Comparison of ENCODE assay signal across 10 mouse cellular contexts in the genomic region with DNA sequence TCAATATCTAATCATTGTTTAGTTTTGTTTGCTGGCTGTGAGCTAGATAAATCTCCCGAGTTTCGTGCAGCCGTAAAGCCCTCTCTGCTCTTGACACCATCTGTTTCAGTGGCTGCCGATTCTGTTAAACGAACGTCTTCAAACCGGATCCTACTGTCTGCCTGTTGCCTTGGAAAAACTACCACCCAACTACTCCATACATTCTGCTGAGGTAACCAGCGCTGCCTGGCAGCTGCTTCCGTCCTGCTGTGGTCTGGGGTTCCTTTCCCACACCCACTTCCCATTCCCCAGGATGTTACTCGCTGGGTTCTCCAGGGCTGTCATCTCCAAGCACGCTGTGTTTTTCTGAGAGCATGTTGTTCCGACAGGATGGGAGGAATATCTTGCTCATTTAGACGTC.
A peak's percentile ranks its signal among the peaks of the same experiment; 100 is the strongest.
DNase-seq lines count a peak whose midpoint lies in the region; ATAC-seq and TF ChIP-seq lines count a peak whose summit lies in the region.
"Had no signal": no experiment of that assay in that cellular context is flagged by ENCODE, and none has a peak within 500 bp of the region (broad histone marks: within the 10 kb centered on the region; RNA-seq: fewer than 3 reads in every experiment).

No protein-coding gene starts in this region.

- H3K4me3 ChIP-seq in hindbrain, embryonic 15.5 days, result no peak overlapping the region
- H3K4me3 ChIP-seq in hindbrain, embryonic 12.5 days, result no peak overlapping the region
- H3K4me3 ChIP-seq in lung, postnatal 0 days (ENCODE audit: low read depth, low read length), result no peak overlapping the region
- H3K4me3 ChIP-seq: limb, embryonic 12.5 days had no signal

- 63% methylated on average over 13 of the region's 13 CpGs for WGBS in hindbrain, embryonic 15.5 days
- 79% methylated on average over 13 of the region's 13 CpGs for WGBS in hindbrain, embryonic 12.5 days
- 30% methylated on average over 13 of the region's 13 CpGs for WGBS in lung, postnatal 0 days

- intact Hi-C loops in heart, postnatal 14 days (cut with DNase I), result no loop called here

- TF ChIP-seq CTCF in lung, postnatal 0 days (IDR thresholded peaks at IDR 0.05), result no peak

- H3K27ac ChIP-seq in hindbrain, embryonic 15.5 days (replicated peaks), result no peak overlapping the region
- no peak overlapping the region; the same call in 1 of the 2 replicates for H3K27ac ChIP-seq in hindbrain, embryonic 12.5 days
- no peak overlapping the region for H3K27ac ChIP-seq in lung, postnatal 0 days (ENCODE audit: low read length)
- H3K27ac ChIP-seq: limb, embryonic 12.5 days had no signal

- H3K4me1 ChIP-seq in hindbrain, embryonic 15.5 days (replicated peaks), result no peaks in the 10 kb centered on the region; the same call in 1 of the 2 replicates
- no peaks in the 10 kb centered on the region for H3K4me1 ChIP-seq in hindbrain, embryonic 12.5 days
- no peaks in the 10 kb centered on the region for H3K4me1 ChIP-seq in lung, postnatal 0 days (ENCODE audit: insufficient read depth, low read depth, low read length)

- 0 out of 2 replicates have a peak, but pooled peaks have one; percentile 19 for TF ChIP-seq EP300 in lung, postnatal 0 days (IDR thresholded peaks at IDR 0.05)

- no peak for ATAC-seq in hindbrain, embryonic 15.5 days (ENCODE audit: low FRiP score, low read depth)
- no peak for ATAC-seq in hindbrain, embryonic 12.5 days (ENCODE audit: low FRiP score)
- peak; percentile 62 for ATAC-seq in lung, postnatal 0 days

- no peaks in the 10 kb centered on the region for H3K27me3 ChIP-seq in hindbrain, embryonic 15.5 days
- H3K27me3 ChIP-seq in hindbrain, embryonic 12.5 days, result no peaks in the 10 kb centered on the region
- no peaks in the 10 kb centered on the region for H3K27me3 ChIP-seq in lung, postnatal 0 days (replicated peaks; ENCODE audit: insufficient read depth, low read length)
- H3K27me3 ChIP-seq: CH12.LX had no signal

- 0 out of 2 replicates have a peak overlapping the region, but pooled peaks have one; percentile 10 for H3K4me2 ChIP-seq in hindbrain, embryonic 15.5 days
- no peak overlapping the region for H3K4me2 ChIP-seq in hindbrain, embryonic 12.5 days (replicated peaks)
- H3K4me2 ChIP-seq in lung, postnatal 0 days (replicated peaks; ENCODE audit: low read depth, low read length), result peak overlapping the region; percentile 0; the same call in 1 of the 2 replicates
- H3K4me2 ChIP-seq: limb, embryonic 12.5 days had no signal

- H3K9me3 ChIP-seq in hindbrain, embryonic 15.5 days, result no peaks in the 10 kb centered on the region
- H3K9me3 ChIP-seq in hindbrain, embryonic 12.5 days (replicated peaks), result no peaks in the 10 kb centered on the region
- no peaks in the 10 kb centered on the region for H3K9me3 ChIP-seq in lung, postnatal 0 days (ENCODE audit: low read length)
- H3K9me3 ChIP-seq: limb, embryonic 12.5 days had no signal

- DNase-seq in frontal cortex, postnatal 10 days (ENCODE audit: low spot score in 2 of 2), result peak; percentile 13 to 17
- peak; percentile 12 to 21 for DNase-seq in heart, postnatal 14 days
- DNase-seq in lung, postnatal 0 days (ENCODE audit: low spot score), result peak; percentile 29
- DNase-seq in spleen, postnatal 36 days (ENCODE audit: low spot score in 2 of 2), result no peak
- no peak for DNase-seq in c-Kit-positive CD71-positive TER-119-positive erythroid progenitor cells, embryonic 14.5 days (ENCODE audit: low spot score)
- no peak for DNase-seq in kidney, adult 8-10 months

- H3K36me3 ChIP-seq in hindbrain, embryonic 15.5 days, result no peaks in the 10 kb centered on the region
- no peaks in the 10 kb centered on the region for H3K36me3 ChIP-seq in hindbrain, embryonic 12.5 days
- no peaks in the 10 kb centered on the region for H3K36me3 ChIP-seq in lung, postnatal 0 days (ENCODE audit: insufficient read depth, low read length)
- H3K36me3 ChIP-seq: limb, embryonic 12.5 days had no signal

- H3K9ac ChIP-seq in hindbrain, embryonic 15.5 days, result no peak overlapping the region
- H3K9ac ChIP-seq in hindbrain, embryonic 12.5 days, result no peak overlapping the region
- no peak overlapping the region for H3K9ac ChIP-seq in lung, postnatal 0 days (replicated peaks; ENCODE audit: low read depth)
- H3K9ac ChIP-seq: limb, embryonic 12.5 days had no signal

Comparison
In these comparisons a context has a peak if more than half of its experiments do, and no peak if none do; other contexts are left out.
1. DNase-seq: peak in frontal cortex, postnatal 10 days (2 of 2), heart, postnatal 14 days (2 of 2) and lung, postnatal 0 days (single experiment); none in spleen, postnatal 36 days (0 of 2), c-Kit-positive CD71-positive TER-119-positive erythroid progenitor cells, embryonic 14.5 days (single experiment) and kidney, adult 8-10 months (0 of 2).